Mouse (Mus musculus): ENCODE results near the gene Kat5. TPM values are rescaled to one million over a fixed set of nuclear protein-coding genes. Genes with fewer than 3 reads are reported as not detected.
A peak's percentile ranks its signal among the peaks of the same experiment; 100 is the strongest.

The Kat5 gene
- polyA plus RNA-seq, 1 experiment from 2014 or later, result 51.9 TPM

- DNase-seq (ENCODE audit: low spot score), result no peak
- peaks cover 11% of the 10 kb centered on the region for H3K4me1 ChIP-seq (ENCODE audit: insufficient read depth, low read depth, low read length)
- H3K4me3 ChIP-seq (ENCODE audit: low read depth, low read length), result no peak overlapping the region
- no peaks in the 10 kb centered on the region for H3K27me3 ChIP-seq (replicated peaks; ENCODE audit: insufficient read depth, low read length)
- no peak overlapping the region for H3K4me2 ChIP-seq (replicated peaks; ENCODE audit: low read depth, low read length)
- no peak overlapping the region for H3K27ac ChIP-seq (ENCODE audit: low read length)
- TF ChIP-seq CTCF (IDR thresholded peaks at IDR 0.05), result no peak
- no peak for TF ChIP-seq EP300 (IDR thresholded peaks at IDR 0.05)
- 85% methylated on average over 17 of the region's 17 CpGs for WGBS
- H3K36me3 ChIP-seq (ENCODE audit: insufficient read depth, low read length), result peaks cover 32% of the 10 kb centered on the region; the same call in 1 of the 2 replicates
- H3K9ac ChIP-seq (replicated peaks; ENCODE audit: low read depth), result no peak overlapping the region
- H3K9me3 ChIP-seq (ENCODE audit: low read length), result no peaks in the 10 kb centered on the region
- no peak for ATAC-seq
Observed at GRCm38 (mm10) chr19:5641021-5641420, 31.0 kb upstream of the Kat5 start.

DNA sequence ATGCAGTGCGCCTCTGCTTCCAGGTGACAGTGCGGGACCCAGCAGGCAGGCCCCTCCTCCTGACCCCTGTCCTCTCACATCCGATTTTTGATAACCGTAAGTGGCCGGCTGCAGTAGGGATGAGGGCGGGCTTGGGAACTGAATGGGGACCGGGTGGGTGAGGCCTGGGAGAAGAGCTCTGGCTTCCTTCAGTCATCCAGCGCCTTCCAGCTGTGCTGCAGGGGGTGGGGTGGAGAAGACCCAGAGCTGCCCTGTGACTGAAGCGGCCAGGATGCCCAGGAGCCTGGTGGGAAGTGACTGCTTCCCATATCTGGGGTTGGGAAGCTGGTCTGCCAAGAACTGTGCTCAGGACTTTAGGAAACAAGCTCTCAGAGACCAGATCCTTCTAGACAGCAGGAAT lies 30.3 kb upstream of the Kat5 start:
- no peaks in the 10 kb centered on the region for H3K27me3 ChIP-seq (replicated peaks; ENCODE audit: insufficient read depth, low read length)
- no peak for TF ChIP-seq CTCF (IDR thresholded peaks at IDR 0.05)
- TF ChIP-seq EP300 (IDR thresholded peaks at IDR 0.05), result no peak
- no peak overlapping the region for H3K4me2 ChIP-seq (replicated peaks; ENCODE audit: low read depth, low read length)
- no peak overlapping the region for H3K4me3 ChIP-seq (ENCODE audit: low read depth, low read length)
- no peak overlapping the region for H3K9ac ChIP-seq (replicated peaks; ENCODE audit: low read depth)
- H3K4me1 ChIP-seq (ENCODE audit: insufficient read depth, low read depth, low read length), result peaks cover 11% of the 10 kb centered on the region
- 43% methylated on average over 9 of the region's 9 CpGs for WGBS
- H3K36me3 ChIP-seq (ENCODE audit: insufficient read depth, low read length), result peaks cover 26% of the 10 kb centered on the region; the same call in 1 of the 2 replicates
- ATAC-seq (no peak), DNase-seq (ENCODE audit: low spot score) (no peak)
- no peaks in the 10 kb centered on the region for H3K9me3 ChIP-seq (ENCODE audit: low read length)
- H3K27ac ChIP-seq (ENCODE audit: low read length), result no peak overlapping the region

- no peaks in the 10 kb centered on the region for H3K9me3 ChIP-seq (ENCODE audit: low read length)
- H3K36me3 ChIP-seq (ENCODE audit: insufficient read depth, low read length), result peaks cover 12% of the 10 kb centered on the region; the same call in 1 of the 2 replicates
- no peak for TF ChIP-seq EP300 (IDR thresholded peaks at IDR 0.05)
- TF ChIP-seq CTCF (IDR thresholded peaks at IDR 0.05), result no peak
- H3K4me2 ChIP-seq (replicated peaks; ENCODE audit: low read depth, low read length), result peak overlapping the region; percentile 86
- 90% methylated on average over 18 of the region's 18 CpGs for WGBS
- no peaks in the 10 kb centered on the region for H3K27me3 ChIP-seq (replicated peaks; ENCODE audit: insufficient read depth, low read length)
- peaks cover 11% of the 10 kb centered on the region for H3K4me1 ChIP-seq (ENCODE audit: insufficient read depth, low read depth, low read length)
- peak overlapping the region; percentile 85 for H3K9ac ChIP-seq (replicated peaks; ENCODE audit: low read depth)
- DNase-seq (ENCODE audit: low spot score), result no peak
- peak overlapping the region; percentile 92 for H3K4me3 ChIP-seq (ENCODE audit: low read depth, low read length)
- ATAC-seq, result no peak
- H3K27ac ChIP-seq (ENCODE audit: low read length), result peak overlapping the region; percentile 97
Observed at GRCm38 (mm10) chr19:5638416-5639005, 28.5 kb upstream of the Kat5 start.

GRCm38 (mm10) chr19:5637069-5638047 lies 27.3 kb upstream of the Kat5 start, which contains the start of gene Rela:
Gene Rela, plus strand, starts transcription at chr19:5637483.
- 2% methylated on average over 44 of the region's 109 CpGs for WGBS

GRCm38 (mm10) chr19:5636571-5637041 lies 26.6 kb upstream of the Kat5 start:
- peak; percentile 37 for DNase-seq (ENCODE audit: low spot score)
- no peak for TF ChIP-seq EP300 (IDR thresholded peaks at IDR 0.05)
- no peak for TF ChIP-seq CTCF (IDR thresholded peaks at IDR 0.05)
- peak; percentile 11; the same call in 1 of the 2 replicates for ATAC-seq

More at GRCm38 (mm10) chr19:5637069-5638047, 27.3 kb upstream of the Kat5 start, which contains the start of gene Rela:
- Histone ChIP-seq H3K9me3 (ENCODE audit: low read length) (no peaks in the 10 kb centered on the region), H3K4me1 (ENCODE audit: insufficient read depth, low read depth, low read length) (peaks cover 11% of the 10 kb centered on the region), H3K27me3 (replicated peaks; ENCODE audit: insufficient read depth, low read length) (no peaks in the 10 kb centered on the region), H3K4me2 (replicated peaks; ENCODE audit: low read depth, low read length) (peak within 1 kb of the TSS; percentile 86), H3K9ac (replicated peaks; ENCODE audit: low read depth) (peak within 1 kb of the TSS; percentile 85), H3K4me3 (ENCODE audit: low read depth, low read length) (peak within 1 kb of the TSS; percentile 92), H3K27ac (ENCODE audit: low read length) (peak within 1 kb of the TSS; percentile 97), H3K36me3 (ENCODE audit: insufficient read depth, low read length) (peaks cover 12% of the 10 kb centered on the region; the same call in 1 of the 2 replicates)
- ATAC-seq (peak; percentile 93), DNase-seq (ENCODE audit: low spot score) (peak; percentile 95)
- TF ChIP-seq CTCF (IDR thresholded peaks at IDR 0.05) (0 out of 2 replicates have a peak, but pooled peaks have one; percentile 8), EP300 (IDR thresholded peaks at IDR 0.05) (no peak)

More at GRCm38 (mm10) chr19:5636571-5637041, 26.6 kb upstream of the Kat5 start:
- no peaks in the 10 kb centered on the region for H3K9me3 ChIP-seq (ENCODE audit: low read length)
- peak overlapping the region; percentile 97 for H3K27ac ChIP-seq (ENCODE audit: low read length)
- H3K4me3 ChIP-seq (ENCODE audit: low read depth, low read length), result peak overlapping the region; percentile 92
- H3K9ac ChIP-seq (replicated peaks; ENCODE audit: low read depth), result peak overlapping the region; percentile 85
- peaks cover 11% of the 10 kb centered on the region for H3K4me1 ChIP-seq (ENCODE audit: insufficient read depth, low read depth, low read length)
- H3K27me3 ChIP-seq (replicated peaks; ENCODE audit: insufficient read depth, low read length), result no peaks in the 10 kb centered on the region
- peaks cover 8% of the 10 kb centered on the region; the same call in 1 of the 2 replicates for H3K36me3 ChIP-seq (ENCODE audit: insufficient read depth, low read length)
- 29% methylated on average over 12 of the region's 12 CpGs for WGBS
- peak overlapping the region; percentile 86 for H3K4me2 ChIP-seq (replicated peaks; ENCODE audit: low read depth, low read length)

Data from lung, postnatal 0 days (tissue).